Mouse (Mus musculus): ENCODE data around the gene Gm13289. TPM values are rescaled to one million over a fixed set of nuclear protein-coding genes. Genes with fewer than 3 reads are reported as not detected.
A peak's percentile ranks its signal among the peaks of the same experiment; 100 is the strongest.
"Not testable (repeated sequence)": the region's sequence is repeated elsewhere in the genome, so short reads cannot be mapped to it uniquely, and the experiment has no call there.

The Gm13289 gene
- polyA plus RNA-seq, 1 experiment from 2014 or later: not detected

GRCm38 (mm10) chr4:88759610-88760268 is 17.0 kb upstream of the Gm13289 start, which contains the start of gene Gm13283:
Gene Gm13283, plus strand, starts transcription at chr4:88760119.
- not testable (repeated sequence) for H3K27me3 ChIP-seq; H3K4me1 ChIP-seq; H3K9me3 ChIP-seq; ATAC-seq (ENCODE audit: borderline replicate concordance, extremely low read depth, low FRiP score, low TSS enrichment); H3K36me3 ChIP-seq; H3K9ac ChIP-seq
- Histone ChIP-seq H3K27ac (peak within 1 kb of the TSS; percentile 75), H3K4me2 (peak within 1 kb of the TSS; percentile 50), H3K4me3 (peak within 1 kb of the TSS; percentile 35)
- WGBS: 21% methylated on average over 7 of the region's 14 CpGs

GRCm38 (mm10) chr4:88760431-88760830 is 16.3 kb upstream of the Gm13289 start:
- Histone ChIP-seq H3K4me3 (peak overlapping the region; percentile 35), H3K27ac (peak overlapping the region; percentile 75), H3K4me2 (peak overlapping the region; percentile 50)
- not testable (repeated sequence) for H3K27me3 ChIP-seq; H3K9ac ChIP-seq; H3K36me3 ChIP-seq; H3K4me1 ChIP-seq; H3K9me3 ChIP-seq; ATAC-seq (ENCODE audit: borderline replicate concordance, extremely low read depth, low FRiP score, low TSS enrichment)
- under 1% methylated on average over 22 of the region's 28 CpGs for WGBS

GRCm38 (mm10) chr4:88761776-88762175 is 14.9 kb upstream of the Gm13289 start:
- not testable (repeated sequence) for H3K9me3 ChIP-seq; H3K9ac ChIP-seq; H3K27ac ChIP-seq; H3K4me2 ChIP-seq; H3K36me3 ChIP-seq; ATAC-seq (ENCODE audit: borderline replicate concordance, extremely low read depth, low FRiP score, low TSS enrichment); H3K27me3 ChIP-seq; H3K4me3 ChIP-seq; H3K4me1 ChIP-seq
- WGBS: 55% methylated on average over 6 of the region's 8 CpGs

DNA sequence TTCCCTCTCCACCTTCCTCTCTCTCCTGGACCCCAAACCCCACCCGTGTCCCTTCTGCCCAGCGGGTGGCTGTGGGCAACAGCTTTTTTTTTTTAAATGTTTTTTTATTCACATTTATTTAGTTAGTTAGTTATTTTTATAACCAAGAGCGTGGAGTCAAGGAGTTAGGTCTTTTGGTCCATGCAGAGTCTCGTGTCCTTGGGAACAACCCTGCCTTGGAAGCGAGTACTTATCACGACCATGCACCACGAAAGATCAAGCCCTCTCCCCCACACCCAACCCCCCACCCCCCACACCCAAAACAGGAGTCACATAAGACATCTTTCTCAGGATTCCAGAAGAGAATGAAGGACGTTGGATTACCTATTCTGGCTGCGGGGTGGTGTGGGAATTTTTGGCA is 14.4 kb upstream of the Gm13289 start:
- ATAC-seq (ENCODE audit: borderline replicate concordance, extremely low read depth, low FRiP score, low TSS enrichment); H3K36me3 ChIP-seq; H3K27me3 ChIP-seq; H3K4me1 ChIP-seq; H3K4me2 ChIP-seq; H3K9me3 ChIP-seq; H3K4me3 ChIP-seq; H3K27ac ChIP-seq; H3K9ac ChIP-seq: not testable (repeated sequence)
- 47% methylated on average over 9 of the region's 9 CpGs for WGBS

GRCm38 (mm10) chr4:88763384-88764018 is 13.2 kb upstream of the Gm13289 start:
- Histone ChIP-seq H3K4me3 (peak overlapping the region; percentile 31), H3K27ac (peak overlapping the region; percentile 77), H3K4me2 (peak overlapping the region; percentile 50), H3K9ac (peak overlapping the region; percentile 27; the same call in 1 of the 2 replicates)
- not testable (repeated sequence) for H3K36me3 ChIP-seq; ATAC-seq (ENCODE audit: borderline replicate concordance, extremely low read depth, low FRiP score, low TSS enrichment); H3K4me1 ChIP-seq; H3K9me3 ChIP-seq; H3K27me3 ChIP-seq
- WGBS: 2% methylated on average over 41 of the region's 42 CpGs

- H3K27me3 ChIP-seq; H3K4me3 ChIP-seq; H3K4me2 ChIP-seq; H3K9me3 ChIP-seq; H3K36me3 ChIP-seq; H3K4me1 ChIP-seq; H3K9ac ChIP-seq; ATAC-seq (ENCODE audit: borderline replicate concordance, extremely low read depth, low FRiP score, low TSS enrichment); H3K27ac ChIP-seq: not testable (repeated sequence)
- no CpG with 5 or more reads among the region's 32 CpGs for WGBS
These were observed 3.2 kb upstream of the Gm13289 start, which contains the start of gene Gm13290 for GRCm38 (mm10) chr4:88773534-88773933. Gene Gm13290, plus strand, starts transcription at chr4:88773834.

GRCm38 (mm10) chr4:88779550-88779949 is 2.8 kb downstream of the Gm13289 start, which contains the start of gene Gm13272:
Gene Gm13272, plus strand, starts transcription at chr4:88779850.
- WGBS: no CpG with 5 or more reads among the region's 29 CpGs

GRCm38 (mm10) chr4:88780320-88780719 is 3.6 kb downstream of the Gm13289 start:
- H3K9ac ChIP-seq; H3K36me3 ChIP-seq; ATAC-seq (ENCODE audit: borderline replicate concordance, extremely low read depth, low FRiP score, low TSS enrichment); H3K27me3 ChIP-seq; H3K27ac ChIP-seq; H3K4me2 ChIP-seq; H3K4me3 ChIP-seq; H3K9me3 ChIP-seq; H3K4me1 ChIP-seq: not testable (repeated sequence)
- 50% methylated on average over 16 of the region's 18 CpGs for WGBS

More at GRCm38 (mm10) chr4:88779550-88779949, 2.8 kb downstream of the Gm13289 start, which contains the start of gene Gm13272:
- not testable (repeated sequence) for H3K4me1 ChIP-seq; H3K27ac ChIP-seq; H3K9me3 ChIP-seq; H3K9ac ChIP-seq; H3K4me3 ChIP-seq; H3K36me3 ChIP-seq; ATAC-seq (ENCODE audit: borderline replicate concordance, extremely low read depth, low FRiP score, low TSS enrichment); H3K27me3 ChIP-seq; H3K4me2 ChIP-seq

GRCm38 (mm10) chr4:88781831-88782230 is 5.1 kb downstream of the Gm13289 start, which contains the start of gene Ifnz:
Gene Ifnz, plus strand, starts transcription at chr4:88782131.
- peak within 1 kb of the TSS; percentile 23; the same call in 1 of the 2 replicates for H3K4me3 ChIP-seq

GRCm38 (mm10) chr4:88782335-88782734 is 5.6 kb downstream of the Gm13289 start:
- not testable (repeated sequence) for H3K27me3 ChIP-seq; H3K36me3 ChIP-seq; H3K4me1 ChIP-seq; ATAC-seq (ENCODE audit: borderline replicate concordance, extremely low read depth, low FRiP score, low TSS enrichment); H3K9me3 ChIP-seq; H3K9ac ChIP-seq
- Histone ChIP-seq H3K4me3 (peak overlapping the region; percentile 23; the same call in 1 of the 2 replicates), H3K4me2 (peak overlapping the region; percentile 51), H3K27ac (peak overlapping the region; percentile 75; the same call in 1 of the 2 replicates)
- 0% methylated on average over 17 of the region's 31 CpGs for WGBS

More at GRCm38 (mm10) chr4:88781831-88782230, 5.1 kb downstream of the Gm13289 start, which contains the start of gene Ifnz:
- H3K27me3 ChIP-seq; H3K36me3 ChIP-seq; H3K9me3 ChIP-seq; ATAC-seq (ENCODE audit: borderline replicate concordance, extremely low read depth, low FRiP score, low TSS enrichment); H3K4me1 ChIP-seq; H3K9ac ChIP-seq: not testable (repeated sequence)
- 12% methylated on average over 4 of the region's 7 CpGs for WGBS
- Histone ChIP-seq H3K4me2 (peak within 1 kb of the TSS; percentile 51), H3K27ac (peak within 1 kb of the TSS; percentile 75; the same call in 1 of the 2 replicates)

DNA sequence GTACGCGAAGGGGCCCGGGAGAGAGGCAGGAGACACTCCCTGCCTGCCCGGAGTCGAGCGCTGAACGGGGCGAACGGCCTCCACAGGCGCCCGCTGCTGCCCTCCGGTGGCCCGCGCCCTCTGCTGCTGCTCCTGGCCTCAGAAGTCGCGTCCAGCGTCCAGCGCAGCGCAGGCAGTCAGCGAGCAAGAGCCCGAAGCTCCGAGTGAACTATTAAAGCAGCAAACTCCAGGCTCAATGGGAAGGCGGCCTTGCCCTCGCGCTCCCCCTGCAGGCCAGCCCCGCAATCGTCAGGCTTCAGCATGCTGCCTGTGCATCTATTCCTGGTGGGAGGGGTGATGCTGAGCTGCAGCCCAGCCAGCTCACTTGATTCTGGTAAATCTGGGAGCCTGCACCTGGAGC is 8.7 kb downstream of the Gm13289 start, which contains the start of gene Gm13276:
Gm13276 (plus strand) TSS at position 301 of the 400 bp plus-strand sequence.
- not testable (repeated sequence) for H3K4me2 ChIP-seq; H3K27me3 ChIP-seq; H3K9ac ChIP-seq; ATAC-seq (ENCODE audit: borderline replicate concordance, extremely low read depth, low FRiP score, low TSS enrichment); H3K36me3 ChIP-seq; H3K9me3 ChIP-seq; H3K4me3 ChIP-seq; H3K4me1 ChIP-seq; H3K27ac ChIP-seq
- no CpG with 5 or more reads among the region's 27 CpGs for WGBS

DNA sequence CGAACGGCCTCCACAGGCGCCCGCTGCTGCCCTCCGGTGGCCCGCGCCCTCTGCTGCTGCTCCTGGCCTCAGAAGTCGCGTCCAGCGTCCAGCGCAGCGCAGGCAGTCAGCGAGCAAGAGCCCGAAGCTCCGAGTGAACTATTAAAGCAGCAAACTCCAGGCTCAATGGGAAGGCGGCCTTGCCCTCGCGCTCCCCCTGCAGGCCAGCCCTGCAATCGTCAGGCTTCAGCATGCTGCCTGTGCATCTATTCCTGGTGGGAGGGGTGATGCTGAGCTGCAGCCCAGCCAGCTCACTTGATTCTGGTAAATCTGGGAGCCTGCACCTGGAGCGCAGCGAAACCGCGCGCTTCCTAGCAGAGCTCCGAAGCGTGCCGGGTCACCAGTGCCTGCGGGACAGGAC is 11.7 kb downstream of the Gm13289 start, which contains the start of gene Gm13277:
Gm13277 (plus strand) TSS at position 231 of the 400 bp plus-strand sequence.
- not testable (repeated sequence) for H3K27ac ChIP-seq; H3K36me3 ChIP-seq; H3K4me2 ChIP-seq; H3K27me3 ChIP-seq; H3K9ac ChIP-seq; H3K4me3 ChIP-seq; H3K4me1 ChIP-seq; ATAC-seq (ENCODE audit: borderline replicate concordance, extremely low read depth, low FRiP score, low TSS enrichment); H3K9me3 ChIP-seq
- 0% methylated on average over 4 of the region's 28 CpGs for WGBS
